Mouse (Mus musculus) left cerebral cortex, adult 2 months (tissue): ENCODE results near the gene Pip5k1c. TPM values are rescaled to one million over a fixed set of nuclear protein-coding genes. Genes with fewer than 3 reads are reported as not detected.

Source experiments
- DNase-seq, 2 experiments: peaks; one replicate each; pipeline ENCODE4 v3.0.0; 2021 to 2022; ENCODE audit warnings: low spot score in 2 of 2, mixed read lengths in 1 of 2; ENCODE audit errors: extremely low spot score in 1 of 2
- H3K27ac ChIP-seq: fragments of 200-600 bp; 2 replicates; pipeline ENCODE4 v1.8.1; 2022
- H3K4me3 ChIP-seq: fragments of 200-600 bp; 2 replicates; pipeline ENCODE4 v1.8.1; 2022
- CTCF ChIP-seq: fragments of 200-600 bp; IDR thresholded peaks from 2 replicates; pipeline ENCODE4 v1.8.1; 2022; ENCODE audit warnings: antibody characterized with exemption, mild to moderate bottlenecking, moderate library complexity
- intact Hi-C: fragments of 180-260 bp; cut with DNase I; formaldehyde crosslinking; loops from one replicate; pipeline ENCODE4 v1.15.1; 2025
- total RNA-seq, 2 experiments: library from RNA; stranded (reverse); gene quantifications; 2 replicates each; pipeline ENCODE4 v1.2.3; 2021

The Pip5k1c gene
- total RNA-seq, 2 experiments from 2014 or later = 431 TPM

GRCm38 (mm10) chr10:81285694-81286450 lies 6.9 kb upstream of the Pip5k1c start:
- TF ChIP-seq CTCF = no peak; the same call in 1 of the 2 replicates
- Histone ChIP-seq H3K4me3 (peak overlapping the region; percentile 27), H3K27ac (no peak overlapping the region)
- peak; percentile 80 to 88 for DNase-seq
- intact Hi-C loops = loop anchor here (5.0 kb wide), 2 partner anchors 56 to 89 kb away; partner anchors contain the start of gene Gipc3

GRCm38 (mm10) chr10:81286586-81286985 lies 6.2 kb upstream of the Pip5k1c start:
- TF ChIP-seq CTCF = no peak
- H3K27ac ChIP-seq = no peak overlapping the region
- DNase-seq = no peak
- H3K4me3 ChIP-seq = no peak overlapping the region
- intact Hi-C loops = loop anchor here (5.0 kb wide), 2 partner anchors 56 to 89 kb away; partner anchors contain the start of gene Gipc3

- DNase-seq = no peak
- TF ChIP-seq CTCF = peak; percentile 86
- intact Hi-C loops = loop anchor here (2.0 to 5.0 kb wide), 5 partner anchors 31 to 163 kb away; partner anchors contain the start of genes Gipc3 and Hmg20b
- no peak overlapping the region for H3K27ac ChIP-seq
- H3K4me3 ChIP-seq = no peak overlapping the region
Observed at GRCm38 (mm10) chr10:81287513-81288157, 5.1 kb upstream of the Pip5k1c start.

GRCm38 (mm10) chr10:81288601-81289000 lies 4.2 kb upstream of the Pip5k1c start:
- Histone ChIP-seq H3K4me3 (no peak overlapping the region), H3K27ac (no peak overlapping the region)
- no peak for DNase-seq
- peak; percentile 74 for TF ChIP-seq CTCF
- intact Hi-C loops = loop anchor here (2.0 to 5.0 kb wide), 5 partner anchors 30 to 162 kb away; partner anchors contain the start of genes Gipc3 and Hmg20b

- peak; percentile 59 to 66 for DNase-seq
- peak; percentile 91 for TF ChIP-seq CTCF
- intact Hi-C loops = loop anchor here (1.0 to 5.0 kb wide), 6 partner anchors 16 to 162 kb away; partner anchors contain the start of genes Gipc3 and Hmg20b
- Histone ChIP-seq H3K4me3 (no peak overlapping the region), H3K27ac (no peak overlapping the region)
Observed at GRCm38 (mm10) chr10:81289278-81289677, 3.5 kb upstream of the Pip5k1c start.

- no peak overlapping the region for H3K27ac ChIP-seq
- no peak for DNase-seq
- H3K4me3 ChIP-seq = no peak overlapping the region
- intact Hi-C loops = loop anchor here (1.0 to 5.0 kb wide), 6 partner anchors 15 to 161 kb away; partner anchors contain the start of genes Gipc3 and Hmg20b
- no peak for TF ChIP-seq CTCF
Observed at GRCm38 (mm10) chr10:81289811-81290210, 3.0 kb upstream of the Pip5k1c start.

GRCm38 (mm10) chr10:81290698-81291460 lies 1.9 kb upstream of the Pip5k1c start:
- no peak for DNase-seq
- TF ChIP-seq CTCF = no peak
- intact Hi-C loops = no loop called here
- no peak overlapping the region for H3K4me3 ChIP-seq
- H3K27ac ChIP-seq = no peak overlapping the region

- no peak for DNase-seq
- Histone ChIP-seq H3K27ac (no peak within 1 kb of the TSS), H3K4me3 (no peak within 1 kb of the TSS)
- intact Hi-C loops = no loop called here
- no peak for TF ChIP-seq CTCF
Observed at GRCm38 (mm10) chr10:81291511-81292104, 1.2 kb upstream of the Pip5k1c start, which contains the start of gene Tjp3. TSS of gene Tjp3 (minus strand) at chr10:81291581.

- TF ChIP-seq CTCF = no peak
- Histone ChIP-seq H3K4me3 (peak overlapping the region; percentile 96), H3K27ac (peak overlapping the region; percentile 98)
- DNase-seq = no peak
- intact Hi-C loops = no loop called here
Observed at GRCm38 (mm10) chr10:81293334-81294030, 719 bp downstream of the Pip5k1c start.

GRCm38 (mm10) chr10:81294442-81294841 lies 1.7 kb downstream of the Pip5k1c start:
- DNase-seq = no peak
- TF ChIP-seq CTCF = no peak
- intact Hi-C loops = no loop called here
- H3K27ac ChIP-seq = peak overlapping the region; percentile 98
- peak overlapping the region; percentile 96 for H3K4me3 ChIP-seq
